Mouse (Mus musculus) liver, embryonic 16.5 days (tissue): Measurements from ENCODE around the gene Ndufaf8. TPM values are rescaled to one million over a fixed set of nuclear protein-coding genes. Genes with fewer than 3 reads are reported as not detected.

ENCODE experiments used
- microRNA-seq: library from miRNA; unstranded; fragments of <30 nt; microRNA quantifications from one replicate; pipeline ENCODE4, GENCODE M21; 2016
- polyA plus RNA-seq: library from polyadenylated mRNA; unstranded; fragments of >200 nt; fragmentation: Nextera tagmentation; extraction: Ambion mirVana; gene quantifications from 2 replicates; pipeline ENCODE4 v1.2.1, GENCODE M21; 2015

Ndufaf8 gene
- polyA plus RNA-seq, 1 experiment from 2014 or later = 36.3 TPM

Small RNA genes within 50 kb of the gene (microRNA-seq; reads per million reads assigned to microRNA genes)
- not detected for gene Gm25948

Other genes with a start within 250 kb of the Ndufaf8 start
- gene Chmp6, start 185.5 kb upstream of the Ndufaf8 start, polyA plus RNA-seq = 23.5 and 25.4 TPM in 2 replicates
- 8.1 and 10.1 TPM in 2 replicates for gene Baiap2, start 156.2 kb upstream of the Ndufaf8 start, polyA plus RNA-seq
- gene Aatk, start 51.8 kb upstream of the Ndufaf8 start, polyA plus RNA-seq = 0.48 and 0.67 TPM in 2 replicates
- gene Cep131, start 12.1 kb upstream of the Ndufaf8 start, polyA plus RNA-seq = 3.3 and 3.4 TPM in 2 replicates
- gene Tepsin, start 197 bp upstream of the Ndufaf8 start, polyA plus RNA-seq = 6.3 and 7.2 TPM in 2 replicates
- 36.6 and 42.0 TPM in 2 replicates for gene Slc38a10, start 52.4 kb downstream of the Ndufaf8 start, polyA plus RNA-seq
- 0.84 TPM in 2 replicates for gene Bahcc1, start 134.0 kb downstream of the Ndufaf8 start, polyA plus RNA-seq
- gene Actg1, start 249.6 kb downstream of the Ndufaf8 start, polyA plus RNA-seq = 531 and 545 TPM in 2 replicates